Mouse (Mus musculus): ENCODE measurements at regions not wholly inside any gene's neighbourhood (a gene's known extent, or its start where the extent isn't known, plus 50 kb on each side); places are given as distances from the start of the nearest gene placed in this dataset.

- TF ChIP-seq CTCF (IDR thresholded peaks at IDR 0.05; ENCODE audit: borderline replicate concordance, insufficient read depth, low read length) (no peak), POLR2A (IDR thresholded peaks at IDR 0.05; ENCODE audit: low read depth, low read length) (no peak)
These were observed 118.0 kb upstream of the Tgfbr2 start for GRCm38 (mm10) chr9:116293110-116293509.

All from embryonic fibroblast, embryonic 13.5 days (primary cell).